Mouse (Mus musculus) myocyte (in vitro differentiated cells): Measurements from ENCODE around the gene Cpsf4l. TPM values are rescaled to one million over a fixed set of nuclear protein-coding genes. Genes with fewer than 3 reads are reported as not detected.
"Not testable (repeated sequence)": the region's sequence is repeated elsewhere in the genome, so short reads cannot be mapped to it uniquely, and the experiment has no call there.

ENCODE experiments used
- H3K27me3 ChIP-seq: one replicate; pipeline ENCODE4 v1.6.1; 2011; ENCODE audit not compliant: control insufficient read depth, insufficient read depth, insufficient read length
- H3K36me3 ChIP-seq: one replicate; pipeline ENCODE4 v1.6.1; 2011; ENCODE audit not compliant: control insufficient read depth, insufficient read depth
- H3K4me2 ChIP-seq: one replicate; pipeline ENCODE4 v1.6.1; 2011; ENCODE audit warnings: low read depth, control low read depth
- H3K4me3 ChIP-seq: one replicate; pipeline ENCODE4 v1.5.1; 2011; ENCODE audit warnings: mild to moderate bottlenecking, control low read depth, moderate library complexity
- H3K79me2 ChIP-seq: one replicate; pipeline ENCODE4 v1.6.1; 2011; ENCODE audit not compliant: control insufficient read depth, insufficient read depth
- H3ac ChIP-seq: one replicate; pipeline ENCODE4 v1.6.1; 2011; ENCODE audit not compliant: control insufficient read depth, insufficient read length
- CEBPB ChIP-seq: IDR thresholded peaks from 2 replicates; pipeline ENCODE4 v1.6.1; 2011; ENCODE audit warnings: mild to moderate bottlenecking, moderate library complexity; ENCODE audit not compliant: poor library complexity, insufficient read depth, severe bottlenecking
- E2F4 ChIP-seq: IDR thresholded peaks from one replicate; pipeline ENCODE4 v1.6.1; 2011; ENCODE audit warnings: mild to moderate bottlenecking, control low read depth, moderate library complexity; ENCODE audit not compliant: insufficient read depth
- MAX ChIP-seq: IDR thresholded peaks from one replicate; pipeline ENCODE4 v1.6.1; 2011; ENCODE audit warnings: low read depth, mild to moderate bottlenecking, control low read depth
- MYOD1 ChIP-seq, 3 experiments: IDR thresholded peaks; one replicate each; pipeline ENCODE4 v1.6.1; 2011; ENCODE audit warnings: control low read depth in 2 of 3, low read depth in 2 of 3, mild to moderate bottlenecking in 2 of 3, moderate library complexity in 1 of 3; ENCODE audit not compliant: insufficient read length in 2 of 3, control insufficient read depth in 1 of 3
- MYOG ChIP-seq, 3 experiments: IDR thresholded peaks; one replicate each; pipeline ENCODE4 v1.6.1; 2011; ENCODE audit warnings: control low read depth in 2 of 3, low read depth in 2 of 3, mild to moderate bottlenecking in 2 of 3; ENCODE audit not compliant: insufficient read length in 2 of 3, control insufficient read depth in 1 of 3, insufficient read depth in 1 of 3
- POLR2A ChIP-seq: IDR thresholded peaks from one replicate; pipeline ENCODE4 v1.6.1; 2011; ENCODE audit warnings: low read depth, mild to moderate bottlenecking, control low read depth, moderate library complexity; ENCODE audit not compliant: insufficient read length
- POLR2AphosphoS2 ChIP-seq: IDR thresholded peaks from one replicate; pipeline ENCODE4 v1.6.1; 2011; ENCODE audit warnings: low read depth, control low read depth; ENCODE audit not compliant: insufficient read length
- REST ChIP-seq: IDR thresholded peaks from one replicate; pipeline ENCODE4 v1.6.1; 2011; ENCODE audit warnings: mild to moderate bottlenecking, control low read depth, moderate library complexity; ENCODE audit not compliant: insufficient read depth, insufficient read length
- SRF ChIP-seq: IDR thresholded peaks from one replicate; pipeline ENCODE4 v1.6.1; 2011; ENCODE audit warnings: low read depth; ENCODE audit not compliant: control insufficient read depth, insufficient read length
- TCF12 ChIP-seq: IDR thresholded peaks from one replicate; pipeline ENCODE4 v1.6.1; 2011; ENCODE audit warnings: mild to moderate bottlenecking, control low read depth; ENCODE audit not compliant: poor library complexity, insufficient read depth, severe bottlenecking
- TCF3 ChIP-seq: IDR thresholded peaks from one replicate; pipeline ENCODE4 v1.6.1; 2011; ENCODE audit warnings: low read depth, control low read depth; ENCODE audit not compliant: insufficient read length
- USF1 ChIP-seq: IDR thresholded peaks from one replicate; pipeline ENCODE4 v1.6.1; 2011; ENCODE audit warnings: low read depth, mild to moderate bottlenecking, control low read depth, moderate library complexity
- polyA plus RNA-seq: library from polyadenylated mRNA; unstranded; fragments of >200 nt; fragmentation: generic; extraction: Trizol; gene quantifications from one replicate; pipeline ENCODE4 v1.2.1, GENCODE M21; 2012; ENCODE audit warnings: missing spikeins

Gene Cpsf4l
- polyA plus RNA-seq, 1 experiment, result 0.06 TPM

GRCm38 (mm10) chr11:113664279-113664678 lies 45.5 kb downstream of the Cpsf4l start:
- Histone ChIP-seq H3K4me2 (no peak overlapping the region), H3K79me2 (peaks cover 36% of the 10 kb centered on the region), H3K36me3 (no peaks in the 10 kb centered on the region), H3K27me3 (no peaks in the 10 kb centered on the region), H3ac (no peak overlapping the region), H3K4me3 (no peak overlapping the region)
- TF ChIP-seq E2F4, result no peak
- TF ChIP-seq CEBPB, result no peak
- TF ChIP-seq POLR2AphosphoS2, result no peak
- TF ChIP-seq REST, result no peak
- no peak for TF ChIP-seq TCF3
- no peak for TF ChIP-seq MYOD1 (IDR thresholded peaks at IDR 0.05; ENCODE audit: control insufficient read depth in 1 of 3, insufficient read length in 2 of 3, low read depth in 2 of 3)
- no peak for TF ChIP-seq TCF12
- TF ChIP-seq USF1, result no peak
- TF ChIP-seq POLR2A, result no peak
- TF ChIP-seq MYOG (IDR thresholded peaks at IDR 0.05; ENCODE audit: control insufficient read depth in 1 of 3, insufficient read depth in 1 of 3, insufficient read length in 2 of 3, low read depth in 2 of 3), result no peak
- no peak for TF ChIP-seq MAX
- TF ChIP-seq SRF, result no peak

- no peak for TF ChIP-seq POLR2AphosphoS2
- TF ChIP-seq E2F4, result no peak
- TF ChIP-seq SRF, result no peak
- no peak for TF ChIP-seq MYOD1 (IDR thresholded peaks at IDR 0.05; ENCODE audit: control insufficient read depth in 1 of 3, insufficient read length in 2 of 3, low read depth in 2 of 3)
- TF ChIP-seq REST, result no peak
- TF ChIP-seq USF1, result no peak
- TF ChIP-seq TCF3, result no peak
- no peak for TF ChIP-seq MYOG (IDR thresholded peaks at IDR 0.05; ENCODE audit: control insufficient read depth in 1 of 3, insufficient read depth in 1 of 3, insufficient read length in 2 of 3, low read depth in 2 of 3)
- TF ChIP-seq MAX, result no peak
- TF ChIP-seq CEBPB, result no peak
- TF ChIP-seq POLR2A, result no peak
- TF ChIP-seq TCF12, result no peak
- Histone ChIP-seq H3K4me3 (no peak overlapping the region), H3ac (no peak overlapping the region), H3K79me2 (peaks cover 14% of the 10 kb centered on the region), H3K36me3 (no peaks in the 10 kb centered on the region), H3K4me2 (no peak overlapping the region), H3K27me3 (no peaks in the 10 kb centered on the region)
Measured at GRCm38 (mm10) chr11:113661835-113662351, 47.9 kb downstream of the Cpsf4l start.

- Histone ChIP-seq H3K36me3 (peaks cover under 1% of the 10 kb centered on the region), H3ac (no peak overlapping the region), H3K79me2 (peaks cover 12% of the 10 kb centered on the region), H3K4me2 (no peak overlapping the region), H3K27me3 (no peaks in the 10 kb centered on the region), H3K4me3 (no peak overlapping the region)
- TF ChIP-seq CEBPB (no peak), MAX (no peak), USF1 (no peak), POLR2A (no peak), REST (no peak), POLR2AphosphoS2 (no peak), TCF3 (no peak), E2F4 (no peak), TCF12 (no peak), MYOD1 (IDR thresholded peaks at IDR 0.05; ENCODE audit: control insufficient read depth in 1 of 3, insufficient read length in 2 of 3, low read depth in 2 of 3) (no peak), SRF (no peak), MYOG (IDR thresholded peaks at IDR 0.05; ENCODE audit: control insufficient read depth in 1 of 3, insufficient read depth in 1 of 3, insufficient read length in 2 of 3, low read depth in 2 of 3) (no peak)
Measured at GRCm38 (mm10) chr11:113660940-113661339, 48.9 kb downstream of the Cpsf4l start.

GRCm38 (mm10) chr11:113660213-113660612 lies 49.6 kb downstream of the Cpsf4l start:
- H3K79me2 ChIP-seq, H3K4me3 ChIP-seq, H3K27me3 ChIP-seq, H3ac ChIP-seq, H3K36me3 ChIP-seq, H3K4me2 ChIP-seq: not testable (repeated sequence)

- peaks cover 3% of the 10 kb centered on the region for H3K79me2 ChIP-seq
- no peak overlapping the region for H3ac ChIP-seq
- TF ChIP-seq REST (no peak), SRF (no peak), MYOD1 (IDR thresholded peaks at IDR 0.05; ENCODE audit: control insufficient read depth in 1 of 3, insufficient read length in 2 of 3, low read depth in 2 of 3) (no peak), MAX (no peak), POLR2A (no peak), USF1 (no peak), E2F4 (no peak), CEBPB (no peak), MYOG (IDR thresholded peaks at IDR 0.05; ENCODE audit: control insufficient read depth in 1 of 3, insufficient read depth in 1 of 3, insufficient read length in 2 of 3, low read depth in 2 of 3) (no peak), POLR2AphosphoS2 (no peak), TCF12 (no peak), TCF3 (no peak)
Measured at GRCm38 (mm10) chr11:113658763-113659162, 51.1 kb downstream of the Cpsf4l start.

More at GRCm38 (mm10) chr11:113658763-113659162, 51.1 kb downstream of the Cpsf4l start:
- H3K4me3 ChIP-seq, result no peak overlapping the region
- no peaks in the 10 kb centered on the region for H3K27me3 ChIP-seq
- no peak overlapping the region for H3K4me2 ChIP-seq
- H3K36me3 ChIP-seq, result peaks cover 10% of the 10 kb centered on the region
